In the genomic region with DNA sequence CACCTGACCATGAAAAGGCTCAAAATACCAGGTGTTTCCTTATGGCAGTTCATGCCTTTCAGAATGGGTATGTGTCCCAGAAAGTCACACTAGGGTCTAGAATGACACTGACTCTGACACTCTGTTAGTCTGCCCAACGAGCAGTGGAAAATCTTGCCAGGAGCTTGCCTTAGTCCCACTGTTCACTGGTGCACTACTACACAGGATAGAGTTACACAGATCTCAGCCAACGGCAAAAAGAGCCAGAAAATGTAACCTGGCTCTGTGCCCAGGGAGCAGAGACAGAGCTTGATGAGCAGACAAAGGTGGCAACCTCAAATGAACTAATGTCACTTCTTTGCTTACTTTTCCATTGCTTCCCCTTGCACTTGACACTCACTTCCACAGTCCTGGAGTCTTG, we compare ENCODE assay signal across 12 mouse cellular contexts.
DNase-seq lines count a peak whose midpoint lies in the region; ATAC-seq and TF ChIP-seq lines count a peak whose summit lies in the region.
"Had no signal": no experiment of that assay in that cellular context is flagged by ENCODE, and none has a peak within 500 bp of the region (broad histone marks: within the 10 kb centered on the region; RNA-seq: fewer than 3 reads in every experiment).

No protein-coding gene starts in this region.

- ATAC-seq in cerebellum, adult (ENCODE audit: insufficient number of reproducible peaks, low FRiP score, low TSS enrichment) = no peak
- ATAC-seq in hindbrain, embryonic 16.5 days = peak; percentile 50; the same call in 1 of the 2 replicates
- ATAC-seq in hindbrain, embryonic 12.5 days (ENCODE audit: low FRiP score) = no peak
- peak; percentile 31; the same call in 1 of the 2 replicates for ATAC-seq in neural tube, embryonic 14.5 days (ENCODE audit: low read depth)

- no peak for TF ChIP-seq CTCF in cerebellum, adult 2 months (IDR thresholded peaks at IDR 0.05; ENCODE audit: borderline replicate concordance, insufficient read depth, low read depth, low read length)

- no peaks in the 10 kb centered on the region for H3K4me1 ChIP-seq in cerebellum, adult 2 months (ENCODE audit: control insufficient read depth, insufficient read depth, low read length)
- no peaks in the 10 kb centered on the region for H3K4me1 ChIP-seq in hindbrain, embryonic 16.5 days (ENCODE audit: control insufficient read depth, insufficient read depth, low read depth, low read length)
- H3K4me1 ChIP-seq in hindbrain, embryonic 12.5 days = no peaks in the 10 kb centered on the region
- H3K4me1 ChIP-seq in neural tube, embryonic 14.5 days (ENCODE audit: control insufficient read depth, insufficient read depth, low read length) = no peaks in the 10 kb centered on the region
- H3K4me1 ChIP-seq: limb, embryonic 15.5 days had no signal

- H3K27me3 ChIP-seq in cerebellum, adult 2 months (ENCODE audit: control insufficient read depth, insufficient read depth, low read length) = no peaks in the 10 kb centered on the region
- no peaks in the 10 kb centered on the region for H3K27me3 ChIP-seq in hindbrain, embryonic 16.5 days (replicated peaks; ENCODE audit: control insufficient read depth, insufficient read depth, low read length)
- H3K27me3 ChIP-seq in hindbrain, embryonic 12.5 days = no peaks in the 10 kb centered on the region
- no peaks in the 10 kb centered on the region for H3K27me3 ChIP-seq in neural tube, embryonic 14.5 days (ENCODE audit: control insufficient read depth, insufficient read depth, low read length)
- H3K27me3 ChIP-seq: limb, embryonic 15.5 days had no signal

- peak; percentile 8 to 21 for DNase-seq in cerebellum, adult 2 months
- no peak for DNase-seq in neural tube, embryonic 10.5 days (ENCODE audit: extremely low spot score, low spot score)
- DNase-seq in heart, postnatal 36 days = peak; percentile 9 to 10
- DNase-seq in frontal cortex, adult 2 months (ENCODE audit: extremely low spot score in 1 of 2, low spot score in 1 of 2) = no peak
- DNase-seq: B cell, adult 2 months; layer of hippocampus, postnatal 36 days; thymus, postnatal 36 days had no signal

- H3K27ac ChIP-seq in cerebellum, adult 2 months (ENCODE audit: insufficient read depth, low read length) = no peak overlapping the region
- H3K27ac ChIP-seq in hindbrain, embryonic 16.5 days (ENCODE audit: low read depth, low read length) = no peak overlapping the region
- no peak overlapping the region for H3K27ac ChIP-seq in hindbrain, embryonic 12.5 days
- H3K27ac ChIP-seq in neural tube, embryonic 14.5 days (ENCODE audit: low read depth, low read length) = no peak overlapping the region
- H3K27ac ChIP-seq: limb, embryonic 15.5 days had no signal

- no peak overlapping the region for H3K4me3 ChIP-seq in cerebellum, adult 2 months (replicated peaks; ENCODE audit: insufficient read depth, low read depth, low read length)
- no peak overlapping the region for H3K4me3 ChIP-seq in hindbrain, embryonic 16.5 days (ENCODE audit: low read length)
- no peak overlapping the region for H3K4me3 ChIP-seq in hindbrain, embryonic 12.5 days
- H3K4me3 ChIP-seq in neural tube, embryonic 14.5 days (ENCODE audit: low read depth, low read length) = no peak overlapping the region
- H3K4me3 ChIP-seq: limb, embryonic 15.5 days had no signal

- intact Hi-C loops in heart, postnatal 36 days (cut with DNase I) = no loop called here

- no peaks in the 10 kb centered on the region for H3K9me3 ChIP-seq in hindbrain, embryonic 16.5 days (ENCODE audit: control insufficient read depth, low read length)
- no peaks in the 10 kb centered on the region for H3K9me3 ChIP-seq in hindbrain, embryonic 12.5 days (replicated peaks)
- H3K9me3 ChIP-seq in neural tube, embryonic 14.5 days (ENCODE audit: control insufficient read depth, low read length) = no peaks in the 10 kb centered on the region
- H3K9me3 ChIP-seq: limb, embryonic 15.5 days had no signal

- no peak overlapping the region for H3K9ac ChIP-seq in hindbrain, embryonic 16.5 days (ENCODE audit: low read depth, low read length)
- H3K9ac ChIP-seq in hindbrain, embryonic 12.5 days = no peak overlapping the region
- H3K9ac ChIP-seq in neural tube, embryonic 14.5 days (replicated peaks; ENCODE audit: low read depth, low read length) = no peak overlapping the region
- H3K9ac ChIP-seq: limb, embryonic 15.5 days had no signal

- H3K36me3 ChIP-seq in hindbrain, embryonic 16.5 days (ENCODE audit: control insufficient read depth, insufficient read depth, low read length) = no peaks in the 10 kb centered on the region
- no peaks in the 10 kb centered on the region for H3K36me3 ChIP-seq in hindbrain, embryonic 12.5 days
- H3K36me3 ChIP-seq in neural tube, embryonic 14.5 days (ENCODE audit: control insufficient read depth, insufficient read depth, low read length) = no peaks in the 10 kb centered on the region
- H3K36me3 ChIP-seq: limb, embryonic 15.5 days had no signal

- no peak overlapping the region for H3K4me2 ChIP-seq in hindbrain, embryonic 16.5 days (ENCODE audit: low read length)
- H3K4me2 ChIP-seq in hindbrain, embryonic 12.5 days (replicated peaks) = no peak overlapping the region
- H3K4me2 ChIP-seq in neural tube, embryonic 14.5 days (ENCODE audit: low read depth, low read length) = no peak overlapping the region
- H3K4me2 ChIP-seq: limb, embryonic 15.5 days had no signal

- TF ChIP-seq POLR2A in cerebellum, adult 2 months (IDR thresholded peaks at IDR 0.05; ENCODE audit: borderline replicate concordance, insufficient read depth, low read length) = no peak

- 2% methylated on average over 2 of the region's 2 CpGs for WGBS in cerebellum, adult 2 months
- WGBS in hindbrain, embryonic 16.5 days = 49% methylated on average over 2 of the region's 2 CpGs
- WGBS in hindbrain, embryonic 12.5 days = 57% methylated on average over 2 of the region's 2 CpGs
- 49% methylated on average over 2 of the region's 2 CpGs for WGBS in neural tube, embryonic 14.5 days

Comparison
In these comparisons a context has a peak if more than half of its experiments do, and no peak if none do; other contexts are left out.
1. ATAC-seq: peak in hindbrain, embryonic 16.5 days (single experiment) and neural tube, embryonic 14.5 days (single experiment); none in cerebellum, adult (single experiment) and hindbrain, embryonic 12.5 days (single experiment).
2. DNase-seq: peak in cerebellum, adult 2 months (2 of 2) and heart, postnatal 36 days (2 of 2); none in neural tube, embryonic 10.5 days (single experiment) and frontal cortex, adult 2 months (0 of 2).